Mouse (Mus musculus) effector memory CD4-positive, alpha-beta T cell, adult 5 months (primary cell): ENCODE results near the gene Ccdc70. TPM values are rescaled to one million over a fixed set of nuclear protein-coding genes. Genes with fewer than 3 reads are reported as not detected.

Experiments
- polyA plus RNA-seq: library from polyadenylated mRNA; unstranded; fragments of 100-300 nt; shearing (Covaris generic); gene quantifications from one replicate; pipeline ENCODE4 v1.2.1, GENCODE M21; 2017

Ccdc70 gene
- not detected for polyA plus RNA-seq

DNA sequence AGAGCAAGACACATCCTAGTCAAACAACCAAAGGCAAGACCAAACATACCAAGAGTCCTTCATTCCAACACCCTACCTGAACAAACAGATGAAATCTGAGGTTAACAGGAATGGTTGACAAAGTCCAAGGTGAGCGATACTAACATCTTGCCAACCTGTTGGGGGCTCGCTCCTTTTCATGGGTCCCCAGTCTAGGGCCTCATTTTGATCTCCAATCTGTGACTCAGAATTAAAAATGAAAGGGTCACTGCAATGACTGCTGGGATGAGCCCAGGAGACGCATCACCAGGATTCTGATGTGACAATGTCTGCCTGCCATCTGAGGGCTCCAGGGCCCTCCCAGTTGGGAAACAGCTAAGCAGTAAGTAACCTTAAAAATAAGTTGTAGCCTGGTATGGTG lies at the start of gene Ccdc70:
Ccdc70 (plus strand) TSS at position 301 of the 400 bp plus-strand sequence.

DNA sequence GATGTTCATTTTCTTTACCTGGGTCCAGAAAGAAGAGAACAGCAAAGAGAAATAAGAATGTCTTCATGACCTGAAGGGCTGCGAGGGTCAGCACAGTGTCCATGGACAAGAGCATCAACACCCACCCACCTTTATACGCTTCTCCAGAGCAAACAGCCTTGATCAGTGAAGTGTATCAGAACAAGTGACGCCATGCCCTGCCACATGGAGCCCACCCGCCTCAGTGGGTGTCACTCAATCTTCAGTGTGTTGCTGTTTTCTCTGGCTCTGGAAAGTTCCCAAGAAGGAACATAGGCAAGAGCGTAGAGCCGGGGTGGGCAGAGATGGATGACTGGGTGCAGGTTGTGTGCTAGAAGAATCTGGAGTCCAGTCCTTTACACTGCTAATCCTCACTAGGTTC lies 37.0 kb upstream of the Ccdc70 start, which contains the start of gene Defb15:
Defb15 (minus strand) TSS at position 101 of the 400 bp plus-strand sequence.

DNA sequence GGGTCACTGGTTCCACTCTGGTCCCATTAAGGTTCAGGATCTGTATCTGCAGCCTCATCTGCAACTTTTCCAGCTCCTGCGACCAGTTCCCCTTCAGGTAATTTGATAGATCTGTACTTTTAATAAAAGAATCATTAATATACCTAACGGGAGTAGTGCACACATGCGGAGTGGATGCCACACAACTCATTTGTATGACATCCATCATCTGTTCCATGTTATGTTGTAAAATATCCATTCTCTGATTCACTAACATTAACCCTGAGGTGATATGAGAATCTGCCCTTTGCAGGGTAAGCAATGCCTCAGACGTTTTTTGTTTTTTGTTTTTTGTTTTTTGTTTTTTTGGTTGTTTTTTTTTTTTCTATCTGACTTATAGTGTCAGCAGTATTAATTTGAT lies 31.5 kb upstream of the Ccdc70 start, which contains the start of gene Defb35:
Defb35 (plus strand) TSS at position 301 of the 400 bp plus-strand sequence.

DNA sequence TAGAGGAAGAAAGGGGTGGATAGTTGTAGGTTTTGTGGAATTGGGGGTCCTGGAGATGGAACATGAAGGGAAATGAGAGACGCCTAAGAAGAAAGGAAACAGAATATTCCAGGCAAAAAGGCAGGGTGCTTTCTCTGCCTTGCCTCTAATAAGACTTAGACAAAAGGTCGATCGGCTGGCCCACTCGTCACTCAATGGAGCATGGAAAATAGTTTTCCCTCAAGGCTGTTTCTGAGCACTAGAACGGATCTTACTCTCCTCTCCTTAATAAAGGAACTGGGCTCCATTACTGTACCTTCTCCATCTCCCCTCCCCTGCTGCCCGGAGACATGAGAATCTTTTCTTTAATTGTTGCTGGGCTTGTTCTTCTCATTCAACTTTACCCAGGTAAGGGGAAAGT lies 23.1 kb upstream of the Ccdc70 start, which contains the start of gene Defb13:
Defb13 (plus strand) TSS at position 301 of the 400 bp plus-strand sequence.

DNA sequence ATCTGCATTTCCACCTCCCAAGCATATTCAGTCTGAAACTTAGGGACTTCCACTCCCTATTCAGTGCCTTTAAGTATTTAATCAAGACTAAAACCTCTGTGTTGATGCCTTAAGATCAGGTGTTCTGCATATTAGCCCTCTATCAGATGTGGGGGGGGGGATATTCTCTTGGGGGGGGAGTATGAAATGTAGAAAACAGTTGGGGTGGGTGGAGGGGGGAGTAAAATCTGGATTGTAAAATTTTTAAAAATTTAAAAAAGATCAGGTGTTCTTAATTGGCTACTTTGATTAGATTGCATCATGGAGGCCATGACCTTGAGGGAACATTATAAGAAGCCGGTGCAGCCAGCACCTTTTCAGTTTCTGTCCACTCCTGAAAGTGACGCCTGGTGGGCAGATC lies 11.2 kb upstream of the Ccdc70 start, which contains the start of gene Fam90a1a:
Fam90a1a (plus strand) TSS at position 301 of the 400 bp plus-strand sequence.

Other genes starting within 250 kb of the Ccdc70 start
- not detected for gene Defa24, start 235.3 kb upstream of the Ccdc70 start, polyA plus RNA-seq
- gene Defb50, start 146.2 kb upstream of the Ccdc70 start, polyA plus RNA-seq: not detected
- gene Defb2, start 129.8 kb upstream of the Ccdc70 start, polyA plus RNA-seq: not detected
- gene Defb10, start 110.9 kb upstream of the Ccdc70 start, polyA plus RNA-seq: not detected
- not detected for gene Defb9, start 84.4 kb upstream of the Ccdc70 start, polyA plus RNA-seq
- gene Defb11, start 63.4 kb upstream of the Ccdc70 start, polyA plus RNA-seq: not detected
- not detected for gene Defb15, start 37.1 kb upstream of the Ccdc70 start, polyA plus RNA-seq
- gene Defb35, start 31.4 kb upstream of the Ccdc70 start, polyA plus RNA-seq: not detected
- not detected for gene Defb13, start 23.0 kb upstream of the Ccdc70 start, polyA plus RNA-seq
- not detected for gene Fam90a1a, start 11.1 kb upstream of the Ccdc70 start, polyA plus RNA-seq
- 0.05 TPM for gene Atp7b, start 90.5 kb downstream of the Ccdc70 start, polyA plus RNA-seq
- 10.2 TPM for gene Alg11, start 90.9 kb downstream of the Ccdc70 start, polyA plus RNA-seq
- gene Nek5, start 155.3 kb downstream of the Ccdc70 start, polyA plus RNA-seq: not detected
- gene Nek3, start 196.7 kb downstream of the Ccdc70 start, polyA plus RNA-seq: 4.2 TPM
- 1.5 TPM for gene Ckap2, start 216.0 kb downstream of the Ccdc70 start, polyA plus RNA-seq
- gene Vps36, start 223.0 kb downstream of the Ccdc70 start, polyA plus RNA-seq: 31.7 TPM